11 mouse cellular contexts compared by ENCODE assay signal in the genomic region with DNA sequence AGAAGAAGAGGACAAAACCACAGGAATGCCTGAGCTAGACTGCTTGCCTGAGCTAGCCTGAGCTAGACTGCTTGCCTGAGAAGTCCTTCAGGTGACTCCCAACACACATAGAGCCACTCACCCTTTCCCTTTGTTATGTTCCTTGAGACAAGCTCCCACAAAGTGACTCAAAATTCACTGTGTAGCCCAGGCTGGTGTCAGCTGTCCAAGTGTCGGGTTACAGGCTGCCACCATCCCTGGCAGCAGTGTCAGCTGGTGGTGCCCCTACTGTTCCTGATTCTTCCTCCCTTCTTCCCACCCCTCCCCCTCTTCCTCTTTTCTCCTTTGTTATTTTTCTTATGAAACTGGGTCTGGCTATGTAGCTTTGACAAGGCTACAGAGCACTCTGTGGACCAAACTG. TPM values are rescaled to one million over a fixed set of nuclear protein-coding genes. Genes with fewer than 3 reads are reported as not detected.
DNase-seq lines count a peak whose midpoint lies in the region; ATAC-seq and TF ChIP-seq lines count a peak whose summit lies in the region.
"Had no signal": no experiment of that assay in that cellular context is flagged by ENCODE, and none has a peak within 500 bp of the region (broad histone marks: within the 10 kb centered on the region; RNA-seq: fewer than 3 reads in every experiment).

No protein-coding gene starts in this region.

- TF ChIP-seq CTCF in brain, embryonic 14.5 days (IDR thresholded peaks at IDR 0.05; ENCODE audit: borderline replicate concordance, extremely low read depth, insufficient read depth, insufficient read length): no peak

- intact Hi-C loops in heart, postnatal 25 days (cut with DNase I): loop anchor here (5.0 kb wide), 1 partner anchor 37 kb away; no protein-coding TSS in a partner anchor
- intact Hi-C loops in left cerebral cortex, postnatal 36 days (cut with DNase I): no loop called here

- ATAC-seq in limb, embryonic 13.5 days (ENCODE audit: low FRiP score, low read depth): peak; percentile 57; the same call in 1 of the 2 replicates

- H3K27ac ChIP-seq in heart, embryonic 10.5 days: peak overlapping the region; percentile 31; the same call in 1 of the 2 replicates
- H3K27ac ChIP-seq in limb, embryonic 13.5 days: no peak overlapping the region

- no peak for TF ChIP-seq POLR2A in brain, embryonic 14.5 days (IDR thresholded peaks at IDR 0.05; ENCODE audit: borderline replicate concordance, extremely low read depth, insufficient read depth, insufficient read length, poor library complexity, severe bottlenecking)

- no peak overlapping the region for H3K4me3 ChIP-seq in heart, embryonic 10.5 days
- H3K4me3 ChIP-seq in limb, embryonic 13.5 days: no peak overlapping the region

- H3K4me2 ChIP-seq in limb, embryonic 13.5 days (replicated peaks): no peak overlapping the region

- H3K9ac ChIP-seq in limb, embryonic 13.5 days: no peak overlapping the region

- no peaks in the 10 kb centered on the region for H3K27me3 ChIP-seq in heart, embryonic 10.5 days (ENCODE audit: insufficient read depth, poor library complexity, severe bottlenecking)
- no peaks in the 10 kb centered on the region for H3K27me3 ChIP-seq in limb, embryonic 13.5 days

- H3K4me1 ChIP-seq in heart, embryonic 10.5 days: peaks cover 35% of the 10 kb centered on the region
- peaks cover 8% of the 10 kb centered on the region; the same call in 1 of the 2 replicates for H3K4me1 ChIP-seq in limb, embryonic 13.5 days

- no peaks in the 10 kb centered on the region for H3K9me3 ChIP-seq in heart, embryonic 10.5 days
- no peaks in the 10 kb centered on the region for H3K9me3 ChIP-seq in limb, embryonic 13.5 days

- no peak for DNase-seq in heart, embryonic 10.5 days (ENCODE audit: low spot score)
- DNase-seq in heart, postnatal 25 days (ENCODE audit: low spot score): no peak
- peak; percentile 53 for DNase-seq in 3T3-L1 (ENCODE audit: low read depth, low spot score)
- peak; percentile 25 for DNase-seq in brain, embryonic 14.5 days (ENCODE audit: low read depth)
- no peak for DNase-seq in left cerebral cortex, postnatal 36 days (ENCODE audit: low spot score in 2 of 2)
- DNase-seq in lung, postnatal 14 days: no peak
- no peak for DNase-seq in cerebellum, adult 9-10 months
- DNase-seq: adrenal gland, adult 8-10 months; cerebellum, adult 2 months; heart, postnatal 36 days had no signal

- H3K36me3 ChIP-seq in heart, embryonic 10.5 days: peaks cover 4% of the 10 kb centered on the region; the same call in 1 of the 2 replicates
- no peaks in the 10 kb centered on the region for H3K36me3 ChIP-seq in limb, embryonic 13.5 days

- 29% methylated on average over 1 of the region's 1 CpGs for WGBS in heart, embryonic 10.5 days
- 18% methylated on average over 1 of the region's 1 CpGs for whole genome bisulfite sequencing in limb, embryonic 13.5 days

RNA-seq across cellular contexts. Expression of a gene that starts 12.2 kb away (rescaled TPM):
- 37.6 and 39.3 TPM in 2 replicates for polyA plus RNA-seq in heart, embryonic 10.5 days (2016; fragmentation: Nextera tagmentation; extraction: Ambion mirVana)
- 100 to 1,000 TPM; 104 to 105 TPM for total RNA-seq in heart, postnatal 25 days (2021)
- polyA plus RNA-seq in brain, embryonic 14.5 days (2012; rRNA removed): 62.4 and 66.9 TPM in 2 replicates
- polyA plus RNA-seq in limb, embryonic 13.5 days (2015; fragmentation: Nextera tagmentation; extraction: Ambion mirVana): 55.8 and 56.2 TPM in 2 replicates
- total RNA-seq in left cerebral cortex, postnatal 36 days (2021): 10 to 100 TPM; 78.0 to 94.4 TPM

RNA-seq across cellular contexts. Expression of a gene that starts 13.0 kb away (rescaled TPM):
- 34.9 and 36.2 TPM in 2 replicates for polyA plus RNA-seq in heart, embryonic 10.5 days (2016; fragmentation: Nextera tagmentation; extraction: Ambion mirVana)
- 10 to 100 TPM; 48.8 to 55.6 TPM for total RNA-seq in heart, postnatal 25 days (2021)
- 24.3 and 27.5 TPM in 2 replicates for polyA plus RNA-seq in brain, embryonic 14.5 days (2012; rRNA removed)
- polyA plus RNA-seq in limb, embryonic 13.5 days (2015; fragmentation: Nextera tagmentation; extraction: Ambion mirVana): 30.2 and 32.7 TPM in 2 replicates
- 10 to 100 TPM; 56.2 to 56.7 TPM for total RNA-seq in left cerebral cortex, postnatal 36 days (2021)

Comparison
In these comparisons a context has a peak if more than half of its experiments do, and no peak if none do; other contexts are left out.
1. DNase-seq: peak in 3T3-L1 (single experiment) and brain, embryonic 14.5 days (single experiment); none in heart, embryonic 10.5 days (single experiment), heart, postnatal 25 days (single experiment), left cerebral cortex, postnatal 36 days (0 of 2), lung, postnatal 14 days (single experiment) and cerebellum, adult 9-10 months (single experiment).